Mouse (Mus musculus) ES-Bruce4 (cell line): ENCODE measurements at regions not wholly inside any gene's neighbourhood (a gene's known extent, or its start where the extent isn't known, plus 50 kb on each side); places are given as distances from the start of the nearest gene placed in this dataset.

Source experiments
- H3K27ac ChIP-seq: 2 replicates; pipeline ENCODE4 v1.5.1; 2012; ENCODE audit warnings: low read length, inconsistent platforms; ENCODE audit not compliant: insufficient read depth
- H3K27me3 ChIP-seq: 2 replicates; pipeline ENCODE4 v1.6.1; 2012; ENCODE audit warnings: mild to moderate bottlenecking, low read length, inconsistent platforms; ENCODE audit not compliant: control insufficient read depth, poor library complexity, insufficient read depth, severe bottlenecking
- H3K36me3 ChIP-seq: 2 replicates; pipeline ENCODE4 v1.6.1; 2012; ENCODE audit warnings: inconsistent platforms, mild to moderate bottlenecking, low read length, moderate library complexity; ENCODE audit not compliant: control insufficient read depth, poor library complexity, insufficient read depth, severe bottlenecking
- H3K4me1 ChIP-seq: one replicate; pipeline ENCODE4 v1.8.1; 2011; ENCODE audit warnings: low read length; ENCODE audit not compliant: control insufficient read depth, insufficient read depth
- H3K4me3 ChIP-seq: 2 replicates; pipeline ENCODE4 v1.5.1; 2011; ENCODE audit warnings: low read depth, mild to moderate bottlenecking, low read length
- H3K9ac ChIP-seq: 2 replicates; pipeline ENCODE4 v1.6.1; 2012; ENCODE audit warnings: low read depth, mild to moderate bottlenecking, inconsistent platforms; ENCODE audit not compliant: poor library complexity, severe bottlenecking
- H3K9me3 ChIP-seq: replicated peaks from 2 replicates; pipeline ENCODE4 v1.6.1; 2012; ENCODE audit warnings: mild to moderate bottlenecking, low read length, inconsistent platforms; ENCODE audit not compliant: control insufficient read depth, poor library complexity, insufficient read depth, severe bottlenecking
- CTCF ChIP-seq: IDR thresholded peaks from one replicate; pipeline ENCODE4 v1.8.1; 2011; ENCODE audit warnings: low read depth, low read length
- EP300 ChIP-seq: IDR thresholded peaks from 2 replicates; pipeline ENCODE4 v1.6.1; 2011; ENCODE audit warnings: low read depth, low read length; ENCODE audit not compliant: insufficient read depth
- POLR2A ChIP-seq: IDR thresholded peaks from one replicate; pipeline ENCODE4 v1.8.1; 2011; ENCODE audit warnings: low read length; ENCODE audit not compliant: insufficient read depth

DNA sequence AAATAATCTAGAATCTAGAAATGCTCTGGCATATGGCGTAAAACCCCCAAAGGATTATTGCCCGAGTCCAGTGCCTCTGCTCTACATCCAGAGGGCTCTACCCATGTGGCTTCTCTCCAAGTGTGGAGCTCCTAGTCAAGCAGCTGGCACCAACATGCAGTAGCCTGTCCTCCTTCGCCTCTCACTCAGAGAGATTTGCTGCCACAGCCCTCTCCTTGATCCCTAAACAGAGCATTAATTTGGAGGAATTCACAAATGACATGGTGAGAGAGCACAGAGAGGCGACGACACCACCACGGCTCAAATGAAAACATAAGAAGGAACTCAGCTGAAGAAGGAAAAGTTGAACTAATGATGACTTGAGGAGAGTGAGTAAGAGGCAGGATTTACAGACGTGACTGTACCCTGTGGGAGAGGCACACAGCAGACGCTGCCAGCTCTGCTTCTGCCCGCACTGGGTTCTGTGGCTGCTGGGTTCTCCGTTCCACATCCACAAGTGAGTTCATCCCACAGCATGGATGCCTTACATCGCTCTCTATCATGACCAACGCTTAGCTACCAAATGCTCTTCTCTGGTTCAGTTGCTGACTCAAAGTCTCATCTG lies 132.8 kb downstream of the Ibtk start:
- Histone ChIP-seq H3K27ac (no peak overlapping the region), H3K9ac (no peak overlapping the region), H3K36me3 (no peaks in the 10 kb centered on the region), H3K4me1 (no peaks in the 10 kb centered on the region), H3K27me3 (no peaks in the 10 kb centered on the region), H3K4me3 (no peak overlapping the region), H3K9me3 (no peaks in the 10 kb centered on the region)
- no peak for TF ChIP-seq POLR2A
- TF ChIP-seq EP300 = no peak
- TF ChIP-seq CTCF = no peak

DNA sequence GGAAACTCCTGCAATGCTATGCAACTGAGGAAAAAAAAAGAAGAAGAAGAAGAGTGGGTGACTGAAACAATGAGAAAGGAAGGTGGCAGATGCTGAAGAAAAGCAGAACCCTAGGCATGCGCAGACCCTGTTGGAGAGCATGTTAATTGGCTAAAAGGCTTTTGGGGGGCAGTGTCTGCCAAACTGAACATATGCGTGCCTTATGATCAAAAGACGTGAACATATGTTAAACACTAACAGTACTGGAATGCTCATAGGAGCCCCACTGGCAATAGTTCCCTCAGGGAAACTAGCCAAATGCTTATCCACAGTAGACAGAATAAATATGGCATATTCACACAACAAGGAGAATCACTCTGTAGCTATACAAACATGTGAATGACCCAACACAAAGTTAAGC lies 140.0 kb downstream of the Ibtk start:
- TF ChIP-seq POLR2A = no peak
- no peak for TF ChIP-seq EP300
- no peak for TF ChIP-seq CTCF
- Histone ChIP-seq H3K27ac (no peak overlapping the region), H3K9me3 (no peaks in the 10 kb centered on the region), H3K27me3 (no peaks in the 10 kb centered on the region), H3K4me3 (no peak overlapping the region), H3K36me3 (no peaks in the 10 kb centered on the region), H3K4me1 (no peaks in the 10 kb centered on the region), H3K9ac (no peak overlapping the region)

DNA sequence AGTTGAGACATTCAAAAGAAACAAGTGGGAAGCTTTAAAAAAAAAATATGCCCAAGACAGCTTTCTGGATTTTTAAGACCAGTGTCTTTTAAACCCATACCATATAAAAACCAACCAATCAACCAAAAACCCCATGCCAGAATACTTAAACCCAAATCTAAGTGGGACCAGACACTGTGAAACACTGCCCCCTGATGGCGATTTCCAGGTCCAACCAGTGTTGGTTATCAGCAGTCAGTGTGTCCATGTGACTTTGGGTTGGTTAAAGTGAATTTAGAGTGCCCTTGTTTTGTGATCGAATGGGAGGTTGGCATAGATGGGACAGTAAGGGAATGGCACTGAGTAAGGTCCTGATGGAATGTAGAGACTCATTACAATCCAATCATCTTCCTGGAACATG lies 152.2 kb downstream of the Ibtk start:
- TF ChIP-seq EP300 (no peak), CTCF (peak; percentile 25)
- Histone ChIP-seq H3K36me3 (no peaks in the 10 kb centered on the region), H3K27me3 (no peaks in the 10 kb centered on the region), H3K9me3 (no peaks in the 10 kb centered on the region), H3K4me1 (no peaks in the 10 kb centered on the region), H3K4me3 (no peak overlapping the region), H3K9ac (no peak overlapping the region), H3K27ac (no peak overlapping the region)

DNA sequence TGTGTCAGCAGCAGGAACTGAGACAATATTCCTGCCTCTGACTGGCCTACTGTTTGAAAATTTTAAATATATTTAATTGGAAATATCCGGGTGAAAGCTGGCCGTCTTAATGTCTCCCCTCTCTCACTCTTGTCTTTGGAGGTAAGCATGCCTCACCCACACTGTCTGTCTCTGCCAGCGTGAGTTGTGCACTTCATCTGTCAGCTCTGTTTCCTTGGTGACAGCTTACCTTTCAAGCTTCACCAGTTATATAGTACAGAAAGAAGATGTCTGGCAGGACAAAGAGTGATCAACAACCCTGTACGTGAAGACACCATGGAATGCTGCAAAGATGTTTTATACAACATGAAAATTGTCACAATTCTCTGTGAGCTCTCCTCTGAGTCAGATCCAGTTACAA lies 155.3 kb downstream of the Ibtk start:
- H3K9me3 ChIP-seq = no peaks in the 10 kb centered on the region
- H3K27ac ChIP-seq = no peak overlapping the region
- TF ChIP-seq POLR2A (no peak), EP300 (no peak), CTCF (no peak)
- H3K4me1 ChIP-seq = no peaks in the 10 kb centered on the region
- no peak overlapping the region for H3K9ac ChIP-seq
- no peaks in the 10 kb centered on the region for H3K36me3 ChIP-seq
- H3K4me3 ChIP-seq = no peak overlapping the region
- H3K27me3 ChIP-seq = no peaks in the 10 kb centered on the region

DNA sequence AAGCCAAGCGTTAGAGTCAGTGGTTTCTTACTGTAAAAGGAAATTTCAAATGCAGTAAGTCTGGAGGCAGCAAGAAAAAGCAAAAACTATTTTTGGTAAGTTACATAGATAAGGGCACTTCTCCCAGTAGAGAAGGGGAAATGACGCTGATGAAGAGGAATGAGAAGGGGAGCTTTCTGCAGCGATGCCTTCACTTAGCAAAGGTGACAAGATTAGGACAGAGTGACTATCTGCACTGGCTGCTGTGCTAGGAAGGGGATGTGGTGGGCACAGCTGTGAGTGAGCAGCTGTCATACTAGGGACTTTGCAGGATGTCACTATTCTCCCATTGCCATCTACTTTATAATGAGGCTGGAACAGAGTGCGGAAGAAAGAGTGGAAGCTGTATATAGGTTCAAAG lies 156.5 kb downstream of the Ibtk start:
- Histone ChIP-seq H3K9ac (no peak overlapping the region), H3K27ac (no peak overlapping the region), H3K4me1 (no peaks in the 10 kb centered on the region), H3K9me3 (no peaks in the 10 kb centered on the region), H3K27me3 (no peaks in the 10 kb centered on the region), H3K4me3 (no peak overlapping the region), H3K36me3 (no peaks in the 10 kb centered on the region)
- TF ChIP-seq CTCF (no peak), EP300 (no peak), POLR2A (no peak)

DNA sequence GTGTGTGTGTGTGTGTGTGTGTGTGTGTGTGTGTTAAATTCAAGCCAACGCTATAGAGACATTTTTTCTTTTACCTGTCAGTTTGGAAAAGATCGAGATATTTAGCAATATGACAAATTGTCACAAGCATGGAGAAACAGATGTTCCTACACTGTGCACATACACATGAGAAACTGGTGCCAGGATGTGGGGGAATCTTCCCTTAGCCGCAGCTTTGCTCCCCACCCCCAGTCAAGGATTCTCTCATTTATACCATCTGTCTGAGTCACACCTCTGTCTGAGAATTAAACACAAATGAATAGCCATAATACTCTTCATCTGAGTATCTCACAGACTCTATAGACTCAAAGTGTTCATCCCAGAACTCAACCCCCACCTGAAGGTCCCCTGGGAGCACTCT lies 159.9 kb downstream of the Ibtk start:
- H3K27ac ChIP-seq = no peak overlapping the region
- H3K27me3 ChIP-seq = no peaks in the 10 kb centered on the region
- no peak overlapping the region for H3K4me3 ChIP-seq
- no peak for TF ChIP-seq POLR2A
- TF ChIP-seq EP300 = no peak
- no peak for TF ChIP-seq CTCF
- H3K4me1 ChIP-seq = no peaks in the 10 kb centered on the region
- no peaks in the 10 kb centered on the region for H3K36me3 ChIP-seq
- H3K9me3 ChIP-seq = no peaks in the 10 kb centered on the region
- H3K9ac ChIP-seq = no peak overlapping the region
